Mouse (Mus musculus) midbrain, postnatal 0 days (tissue): ENCODE results near the gene Ptprj. TPM values are rescaled to one million over a fixed set of nuclear protein-coding genes. Genes with fewer than 3 reads are reported as not detected.

Experiments used
- ATAC-seq: fragments of 200-750 bp; cut with Nextera tagmentation; 2 replicates; pipeline ENCODE4 v1.8.0; 2017; ENCODE audit warnings: moderate number of reproducible peaks, mild to moderate bottlenecking, moderate TSS enrichment, moderate library complexity; ENCODE audit not compliant: low FRiP score
- DNase-seq: peaks from one replicate; pipeline ENCODE4 v3.0.0-alpha.2; 2015; ENCODE audit warnings: low spot score
- H3K27ac ChIP-seq: fragments of 300-500 bp; sonication (generic); 2 replicates; pipeline ENCODE4 v1.5.1; 2014; ENCODE audit warnings: low read depth, mild to moderate bottlenecking, low read length, mixed read lengths
- H3K27me3 ChIP-seq: fragments of 300-500 bp; sonication (generic); 2 replicates; pipeline ENCODE4 v1.6.1; 2014; ENCODE audit warnings: low read length, control low read depth, mixed read lengths; ENCODE audit not compliant: insufficient read depth
- H3K36me3 ChIP-seq: fragments of 300-500 bp; sonication (generic); 2 replicates; pipeline ENCODE4 v1.6.1; 2014; ENCODE audit warnings: low read length, control low read depth, mixed read lengths; ENCODE audit not compliant: insufficient read depth
- H3K4me1 ChIP-seq: fragments of 300-500 bp; sonication (generic); 2 replicates; pipeline ENCODE4 v1.6.1; 2014; ENCODE audit warnings: mild to moderate bottlenecking, control low read depth, antibody characterized with exemption, low read length, mixed read lengths; ENCODE audit not compliant: insufficient read depth
- H3K4me2 ChIP-seq: fragments of 300-500 bp; sonication (generic); 2 replicates; pipeline ENCODE4 v1.6.1; 2014; ENCODE audit warnings: low read depth, mild to moderate bottlenecking, low read length, mixed read lengths; ENCODE audit not compliant: poor library complexity, severe bottlenecking
- H3K4me3 ChIP-seq: fragments of 300-500 bp; sonication (generic); 2 replicates; pipeline ENCODE4 v1.5.1; 2014; ENCODE audit warnings: low read depth, mild to moderate bottlenecking, low read length, moderate library complexity
- H3K9ac ChIP-seq: fragments of 300-500 bp; sonication (generic); replicated peaks from 2 replicates; pipeline ENCODE4 v1.6.1; 2014; ENCODE audit warnings: mild to moderate bottlenecking, low read length, moderate library complexity, mixed read lengths; ENCODE audit not compliant: poor library complexity, severe bottlenecking
- H3K9me3 ChIP-seq: fragments of 300-500 bp; sonication (generic); 2 replicates; pipeline ENCODE4 v1.6.1; 2016; ENCODE audit warnings: low read length, control low read depth
- CTCF ChIP-seq: IDR thresholded peaks from 2 replicates; pipeline ENCODE4 v1.5.1; 2016; ENCODE audit warnings: antibody characterized with exemption, mild to moderate bottlenecking
- WGBS: fragments of 180-500 bp; shearing (Covaris S2); extraction: QIAGEN DNeasy Blood & Tissue Kit; methylation state at CpG from one replicate; pipeline ENCODE4 v1.1.7; 2014; 5-methylcytosine and 5-hydroxymethylcytosine counted together
- polyA plus RNA-seq: library from polyadenylated mRNA; unstranded; fragments of >200 nt; fragmentation: Nextera tagmentation; extraction: Ambion mirVana; gene quantifications from 2 replicates; pipeline ENCODE4 v1.2.1, GENCODE M21; 2015
- total RNA-seq: library from RNA; depleted of rRNA; stranded (reverse); fragments of >200 nt; gene quantifications from 2 replicates; pipeline ENCODE4 v1.2.3, GENCODE M21; 2014

Ptprj gene
- total and polyA plus RNA-seq, 2 experiments from 2014 or later: 4.3 to 36.6 TPM

GRCm38 (mm10) chr2:90522455-90522854 is 58.0 kb downstream of the Ptprj start:
- TF ChIP-seq CTCF: no peak
- ATAC-seq (no peak), DNase-seq (no peak)
- 90% methylated on average over 6 of the region's 6 CpGs for WGBS
- Histone ChIP-seq H3K9ac (no peak overlapping the region), H3K9me3 (no peaks in the 10 kb centered on the region), H3K36me3 (no peaks in the 10 kb centered on the region), H3K27ac (no peak overlapping the region), H3K4me1 (peaks cover 7% of the 10 kb centered on the region; the same call in 1 of the 2 replicates), H3K4me2 (no peak overlapping the region), H3K27me3 (no peaks in the 10 kb centered on the region), H3K4me3 (no peak overlapping the region)

DNA sequence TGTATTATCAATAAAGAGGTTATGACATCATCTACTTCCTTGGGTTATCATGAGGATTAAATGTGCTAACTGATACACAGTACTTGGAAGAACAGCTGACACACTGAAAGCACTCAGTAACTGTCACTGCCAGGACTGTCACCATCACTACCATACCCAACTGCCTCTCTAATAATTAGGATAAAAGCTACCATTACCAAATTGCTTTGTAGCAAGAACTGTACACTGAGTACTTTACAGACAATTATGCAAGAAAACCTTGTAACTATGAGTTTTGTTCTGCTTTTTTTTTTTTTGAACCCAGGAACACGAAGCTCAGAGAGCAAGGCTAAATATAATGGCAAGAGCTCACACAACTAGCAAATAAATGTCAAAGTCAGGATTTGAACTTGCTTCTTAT is 58.5 kb downstream of the Ptprj start:
- TF ChIP-seq CTCF: no peak

GRCm38 (mm10) chr2:90518296-90518695 is 62.2 kb downstream of the Ptprj start:
- Histone ChIP-seq H3K9ac (no peak overlapping the region), H3K36me3 (no peaks in the 10 kb centered on the region), H3K27me3 (no peaks in the 10 kb centered on the region), H3K27ac (no peak overlapping the region), H3K4me2 (no peak overlapping the region), H3K4me1 (0 out of 2 replicates have a peak, but pooled peaks cover 5% of the 10 kb centered on the region), H3K9me3 (no peaks in the 10 kb centered on the region), H3K4me3 (no peak overlapping the region)
- ATAC-seq (no peak), DNase-seq (no peak)
- TF ChIP-seq CTCF: no peak
- 85% methylated on average over 6 of the region's 6 CpGs for WGBS

More for the DNA sequence above, 58.5 kb downstream of the Ptprj start:
- H3K36me3 ChIP-seq: no peaks in the 10 kb centered on the region
- H3K9me3 ChIP-seq: no peaks in the 10 kb centered on the region
- WGBS: 94% methylated on average over 1 of the region's 1 CpGs
- no peak for DNase-seq
- H3K4me1 ChIP-seq: peaks cover 5% of the 10 kb centered on the region; the same call in 1 of the 2 replicates
- no peaks in the 10 kb centered on the region for H3K27me3 ChIP-seq
- ATAC-seq: no peak
- no peak overlapping the region for H3K4me3 ChIP-seq
- no peak overlapping the region for H3K4me2 ChIP-seq
- no peak overlapping the region for H3K9ac ChIP-seq
- H3K27ac ChIP-seq: no peak overlapping the region

- no peaks in the 10 kb centered on the region for H3K9me3 ChIP-seq
- 81% methylated on average over 5 of the region's 5 CpGs for WGBS
- no peak overlapping the region for H3K4me3 ChIP-seq
- no peak overlapping the region for H3K9ac ChIP-seq
- H3K36me3 ChIP-seq: no peaks in the 10 kb centered on the region
- no peak for ATAC-seq
- no peak overlapping the region for H3K4me2 ChIP-seq
- DNase-seq: no peak
- H3K4me1 ChIP-seq: 0 out of 2 replicates have a peak, but pooled peaks cover 5% of the 10 kb centered on the region
- H3K27ac ChIP-seq: no peak overlapping the region
- TF ChIP-seq CTCF: no peak
- H3K27me3 ChIP-seq: no peaks in the 10 kb centered on the region
These were observed 65.5 kb downstream of the Ptprj start for GRCm38 (mm10) chr2:90514969-90515368.

DNA sequence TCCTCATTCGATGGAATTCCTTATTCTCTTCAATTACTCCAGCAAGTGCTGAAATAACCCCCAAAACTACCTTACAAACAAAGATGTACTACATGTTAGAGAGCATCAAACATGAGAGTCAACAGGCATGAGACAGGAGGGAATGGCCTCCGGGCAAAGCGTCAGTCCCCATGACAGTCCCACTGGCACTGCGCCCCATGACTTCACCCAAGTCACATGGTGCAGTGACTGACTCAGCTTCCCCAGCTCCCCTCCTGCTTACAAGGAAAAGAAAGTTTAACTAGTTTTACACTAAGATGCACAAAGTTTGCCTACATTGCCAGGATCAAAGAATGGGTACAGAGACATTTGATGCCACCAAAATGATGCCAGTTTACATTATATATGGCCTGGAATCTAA is 71.2 kb downstream of the Ptprj start:
- DNase-seq (no peak), ATAC-seq (no peak)
- H3K9ac ChIP-seq: no peak overlapping the region
- no peak overlapping the region for H3K27ac ChIP-seq
- no peaks in the 10 kb centered on the region for H3K36me3 ChIP-seq
- H3K27me3 ChIP-seq: no peaks in the 10 kb centered on the region
- H3K4me1 ChIP-seq: peaks cover 4% of the 10 kb centered on the region; the same call in 1 of the 2 replicates
- no peak overlapping the region for H3K4me2 ChIP-seq
- no peak overlapping the region for H3K4me3 ChIP-seq
- no peaks in the 10 kb centered on the region for H3K9me3 ChIP-seq
- no peak for TF ChIP-seq CTCF
- WGBS: 93% methylated on average over 4 of the region's 4 CpGs

DNA sequence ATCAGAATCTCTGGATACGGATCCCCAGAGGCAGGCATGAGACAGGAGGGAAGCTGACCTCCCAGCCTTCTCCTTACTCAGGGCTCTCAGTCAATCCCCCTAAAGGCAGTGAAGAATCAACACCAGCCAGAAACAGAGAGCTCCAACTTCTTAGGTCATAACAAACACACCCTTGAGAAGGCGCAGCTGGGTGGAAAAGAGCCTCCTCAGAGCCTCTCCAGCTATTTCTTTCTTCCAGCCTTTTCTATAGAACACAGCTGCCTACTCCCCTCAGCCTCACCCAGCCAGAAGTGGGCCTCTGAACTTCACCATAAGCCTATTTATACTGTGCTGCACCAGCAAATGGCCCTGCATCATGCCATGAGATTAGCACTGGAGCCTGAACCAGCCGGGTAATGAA is 74.3 kb downstream of the Ptprj start:
- ATAC-seq: no peak
- Histone ChIP-seq H3K27ac (no peak overlapping the region), H3K9me3 (no peaks in the 10 kb centered on the region)

More for the DNA sequence above, 74.3 kb downstream of the Ptprj start:
- Histone ChIP-seq H3K36me3 (no peaks in the 10 kb centered on the region), H3K27me3 (no peaks in the 10 kb centered on the region), H3K4me2 (no peak overlapping the region), H3K4me1 (peaks cover 4% of the 10 kb centered on the region; the same call in 1 of the 2 replicates), H3K4me3 (no peak overlapping the region), H3K9ac (no peak overlapping the region)
- DNase-seq: no peak
- 38% methylated on average over 3 of the region's 3 CpGs for WGBS
- TF ChIP-seq CTCF: no peak
